Mouse (Mus musculus): ENCODE measurements at regions not wholly inside any gene's neighbourhood (a gene's known extent, or its start where the extent isn't known, plus 50 kb on each side); places are given as distances from the start of the nearest gene placed in this dataset.

- peak; percentile 6 for DNase-seq (ENCODE audit: low spot score)
These were observed 163.5 kb upstream of the Kcnh7 start for GRCm38 (mm10) chr2:63347562-63347961.

GRCm38 (mm10) chr2:63326750-63327149 lies 142.7 kb upstream of the Kcnh7 start:
- DNase-seq (ENCODE audit: low spot score): no peak

- DNase-seq (ENCODE audit: low spot score): no peak
These were observed 96.8 kb upstream of the Kcnh7 start for GRCm38 (mm10) chr2:63280911-63281310.

- no peak for DNase-seq (ENCODE audit: low spot score)
These were observed 89.7 kb upstream of the Kcnh7 start for GRCm38 (mm10) chr2:63273799-63274203.

DNA sequence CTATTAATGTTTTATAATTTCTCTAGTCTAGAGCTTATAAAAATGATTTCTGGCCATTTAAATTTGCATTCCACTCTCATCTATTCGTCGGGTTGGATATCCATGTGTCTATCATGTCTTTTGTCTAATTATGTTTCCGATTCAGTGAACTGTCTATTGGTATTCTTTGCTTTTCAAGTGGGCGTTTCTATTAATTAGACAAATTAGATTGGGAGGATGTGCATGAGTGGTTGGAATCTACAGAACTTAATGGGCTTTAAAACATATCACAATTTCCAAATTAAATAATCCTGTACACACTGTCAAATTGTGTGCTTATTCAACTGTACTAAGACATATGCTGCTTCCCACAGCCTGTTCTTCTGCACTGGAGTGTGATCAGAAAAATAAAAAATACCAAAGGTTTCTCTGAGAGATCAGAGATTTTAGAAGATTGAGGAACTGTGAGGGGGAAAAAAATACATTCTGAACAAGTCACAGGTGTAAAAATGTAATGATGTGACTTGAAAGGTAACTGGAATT lies 62.1 kb upstream of the Kcnh7 start:
- DNase-seq (ENCODE audit: low spot score): peak; percentile 1

- no peak for DNase-seq (ENCODE audit: low spot score)
These were observed 55.2 kb upstream of the Kcnh7 start for GRCm38 (mm10) chr2:63239326-63239725.

All from layer of hippocampus, adult 9-10 months (tissue).